Mouse (Mus musculus): ENCODE results near the gene Sestd1. TPM values are rescaled to one million over a fixed set of nuclear protein-coding genes. Genes with fewer than 3 reads are reported as not detected.

The Sestd1 gene
- polyA plus RNA-seq, 1 experiment from 2014 or later: 35.5 TPM

- H3K9me3 ChIP-seq: no peaks in the 10 kb centered on the region
- no peak overlapping the region for H3K4me3 ChIP-seq
- no peak overlapping the region for H3K27ac ChIP-seq
- ATAC-seq (ENCODE audit: low FRiP score, low read depth): no peak
- peaks cover 13% of the 10 kb centered on the region for H3K4me1 ChIP-seq
- no peaks in the 10 kb centered on the region for H3K27me3 ChIP-seq (replicated peaks)
- H3K4me2 ChIP-seq (replicated peaks): no peak overlapping the region
- no peaks in the 10 kb centered on the region for H3K36me3 ChIP-seq
- H3K9ac ChIP-seq: no peak overlapping the region
- 85% methylated on average over 4 of the region's 4 CpGs for WGBS
These were observed 111.2 kb downstream of the Sestd1 start for GRCm38 (mm10) chr2:77169218-77169617.

- H3K4me3 ChIP-seq: no peak overlapping the region
- no peaks in the 10 kb centered on the region for H3K9me3 ChIP-seq
- WGBS: 93% methylated on average over 7 of the region's 7 CpGs
- ATAC-seq (ENCODE audit: low FRiP score, low read depth): no peak
- H3K4me2 ChIP-seq (replicated peaks): no peak overlapping the region
- H3K27ac ChIP-seq: no peak overlapping the region
- H3K27me3 ChIP-seq (replicated peaks): no peaks in the 10 kb centered on the region
- no peak overlapping the region for H3K9ac ChIP-seq
- no peaks in the 10 kb centered on the region for H3K36me3 ChIP-seq
- peaks cover 13% of the 10 kb centered on the region for H3K4me1 ChIP-seq
These were observed 111.6 kb downstream of the Sestd1 start for GRCm38 (mm10) chr2:77168781-77169180.

GRCm38 (mm10) chr2:77168081-77168685 lies 112.2 kb downstream of the Sestd1 start:
- Histone ChIP-seq H3K9me3 (no peaks in the 10 kb centered on the region), H3K27ac (no peak overlapping the region), H3K9ac (no peak overlapping the region), H3K27me3 (replicated peaks) (no peaks in the 10 kb centered on the region), H3K36me3 (no peaks in the 10 kb centered on the region), H3K4me2 (replicated peaks) (no peak overlapping the region), H3K4me3 (no peak overlapping the region), H3K4me1 (peaks cover 13% of the 10 kb centered on the region)
- ATAC-seq (ENCODE audit: low FRiP score, low read depth): no peak
- 90% methylated on average over 13 of the region's 13 CpGs for WGBS

GRCm38 (mm10) chr2:77166366-77166765 lies 114.0 kb downstream of the Sestd1 start:
- Histone ChIP-seq H3K9ac (no peak overlapping the region), H3K27ac (no peak overlapping the region), H3K4me3 (no peak overlapping the region), H3K4me1 (peaks cover 6% of the 10 kb centered on the region), H3K36me3 (no peaks in the 10 kb centered on the region), H3K4me2 (replicated peaks) (no peak overlapping the region), H3K9me3 (no peaks in the 10 kb centered on the region), H3K27me3 (replicated peaks) (no peaks in the 10 kb centered on the region)
- no peak for ATAC-seq (ENCODE audit: low FRiP score, low read depth)
- 87% methylated on average over 4 of the region's 4 CpGs for WGBS

- no peaks in the 10 kb centered on the region for H3K36me3 ChIP-seq
- H3K27me3 ChIP-seq (replicated peaks): no peaks in the 10 kb centered on the region
- ATAC-seq (ENCODE audit: low FRiP score, low read depth): no peak
- H3K4me2 ChIP-seq (replicated peaks): no peak overlapping the region
- H3K9me3 ChIP-seq: no peaks in the 10 kb centered on the region
- no peak overlapping the region for H3K4me3 ChIP-seq
- H3K4me1 ChIP-seq: no peaks in the 10 kb centered on the region
- no peak overlapping the region for H3K9ac ChIP-seq
- H3K27ac ChIP-seq: no peak overlapping the region
- WGBS: 90% methylated on average over 3 of the region's 3 CpGs
These were observed 115.7 kb downstream of the Sestd1 start for GRCm38 (mm10) chr2:77164662-77165061.

GRCm38 (mm10) chr2:77163381-77163780 lies 117.0 kb downstream of the Sestd1 start:
- WGBS: 89% methylated on average over 3 of the region's 3 CpGs
- H3K27ac ChIP-seq: no peak overlapping the region
- no peaks in the 10 kb centered on the region for H3K4me1 ChIP-seq
- H3K9me3 ChIP-seq: no peaks in the 10 kb centered on the region
- no peak overlapping the region for H3K9ac ChIP-seq
- no peak overlapping the region for H3K4me3 ChIP-seq
- H3K4me2 ChIP-seq (replicated peaks): no peak overlapping the region
- no peak for ATAC-seq (ENCODE audit: low FRiP score, low read depth)
- no peaks in the 10 kb centered on the region for H3K27me3 ChIP-seq (replicated peaks)
- H3K36me3 ChIP-seq: no peaks in the 10 kb centered on the region

GRCm38 (mm10) chr2:77162135-77162534 lies 118.3 kb downstream of the Sestd1 start:
- Histone ChIP-seq H3K9ac (no peak overlapping the region), H3K36me3 (no peaks in the 10 kb centered on the region), H3K4me1 (no peaks in the 10 kb centered on the region), H3K27me3 (replicated peaks) (no peaks in the 10 kb centered on the region), H3K27ac (no peak overlapping the region), H3K9me3 (no peaks in the 10 kb centered on the region), H3K4me2 (replicated peaks) (no peak overlapping the region), H3K4me3 (no peak overlapping the region)
- ATAC-seq (ENCODE audit: low FRiP score, low read depth): no peak
- 86% methylated on average over 3 of the region's 3 CpGs for WGBS

GRCm38 (mm10) chr2:77157546-77157945 lies 122.8 kb downstream of the Sestd1 start:
- H3K27me3 ChIP-seq (replicated peaks): no peaks in the 10 kb centered on the region
- 94% methylated on average over 4 of the region's 4 CpGs for WGBS
- no peak overlapping the region for H3K9ac ChIP-seq
- H3K4me3 ChIP-seq: no peak overlapping the region
- no peaks in the 10 kb centered on the region for H3K36me3 ChIP-seq
- H3K27ac ChIP-seq: no peak overlapping the region
- no peak for ATAC-seq (ENCODE audit: low FRiP score, low read depth)
- no peaks in the 10 kb centered on the region for H3K9me3 ChIP-seq
- no peaks in the 10 kb centered on the region for H3K4me1 ChIP-seq
- H3K4me2 ChIP-seq (replicated peaks): no peak overlapping the region

GRCm38 (mm10) chr2:77154080-77154479 lies 126.3 kb downstream of the Sestd1 start:
- no peak overlapping the region for H3K27ac ChIP-seq
- no peak overlapping the region for H3K4me2 ChIP-seq (replicated peaks)
- no peaks in the 10 kb centered on the region for H3K9me3 ChIP-seq
- no peaks in the 10 kb centered on the region for H3K27me3 ChIP-seq (replicated peaks)
- ATAC-seq (ENCODE audit: low FRiP score, low read depth): no peak
- H3K36me3 ChIP-seq: no peaks in the 10 kb centered on the region
- H3K4me3 ChIP-seq: no peak overlapping the region
- WGBS: 82% methylated on average over 4 of the region's 4 CpGs
- no peaks in the 10 kb centered on the region for H3K4me1 ChIP-seq
- H3K9ac ChIP-seq: no peak overlapping the region

GRCm38 (mm10) chr2:77151255-77151654 lies 129.1 kb downstream of the Sestd1 start:
- Histone ChIP-seq H3K36me3 (no peaks in the 10 kb centered on the region), H3K27me3 (replicated peaks) (no peaks in the 10 kb centered on the region), H3K9me3 (no peaks in the 10 kb centered on the region), H3K27ac (no peak overlapping the region), H3K4me2 (replicated peaks) (no peak overlapping the region), H3K4me1 (no peaks in the 10 kb centered on the region), H3K4me3 (no peak overlapping the region), H3K9ac (no peak overlapping the region)
- no peak for ATAC-seq (ENCODE audit: low FRiP score, low read depth)
- 91% methylated on average over 8 of the region's 8 CpGs for WGBS

- Histone ChIP-seq H3K9me3 (no peaks in the 10 kb centered on the region), H3K4me2 (replicated peaks) (no peak overlapping the region), H3K9ac (no peak overlapping the region), H3K36me3 (no peaks in the 10 kb centered on the region), H3K4me1 (no peaks in the 10 kb centered on the region), H3K27ac (no peak overlapping the region), H3K27me3 (replicated peaks) (no peaks in the 10 kb centered on the region), H3K4me3 (no peak overlapping the region)
- 69% methylated on average over 2 of the region's 2 CpGs for WGBS
- ATAC-seq (ENCODE audit: low FRiP score, low read depth): no peak
These were observed 130.8 kb downstream of the Sestd1 start for GRCm38 (mm10) chr2:77149576-77149975.

GRCm38 (mm10) chr2:77148215-77148614 lies 132.2 kb downstream of the Sestd1 start:
- Histone ChIP-seq H3K27me3 (replicated peaks) (no peaks in the 10 kb centered on the region), H3K36me3 (no peaks in the 10 kb centered on the region), H3K9me3 (no peaks in the 10 kb centered on the region), H3K4me3 (no peak overlapping the region), H3K4me1 (no peaks in the 10 kb centered on the region), H3K27ac (no peak overlapping the region), H3K4me2 (replicated peaks) (no peak overlapping the region), H3K9ac (no peak overlapping the region)
- WGBS: 73% methylated on average over 4 of the region's 4 CpGs
- no peak for ATAC-seq (ENCODE audit: low FRiP score, low read depth)

GRCm38 (mm10) chr2:77146968-77147367 lies 133.4 kb downstream of the Sestd1 start:
- H3K9me3 ChIP-seq: no peaks in the 10 kb centered on the region
- no peak overlapping the region for H3K27ac ChIP-seq
- no peaks in the 10 kb centered on the region for H3K4me1 ChIP-seq
- no peaks in the 10 kb centered on the region for H3K36me3 ChIP-seq
- no peak overlapping the region for H3K9ac ChIP-seq
- 82% methylated on average over 2 of the region's 2 CpGs for WGBS
- H3K4me2 ChIP-seq (replicated peaks): no peak overlapping the region
- H3K4me3 ChIP-seq: no peak overlapping the region
- ATAC-seq (ENCODE audit: low FRiP score, low read depth): no peak
- H3K27me3 ChIP-seq (replicated peaks): no peaks in the 10 kb centered on the region
